Mouse (Mus musculus) hindbrain, embryonic 14.5 days (tissue): ENCODE measurements at regions not wholly inside any gene's neighbourhood (a gene's known extent, or its start where the extent isn't known, plus 50 kb on each side); places are given as distances from the start of the nearest gene placed in this dataset.

ENCODE experiments used
- ATAC-seq: fragments of 200-750 bp; cut with Nextera tagmentation; 2 replicates; pipeline ENCODE4 v1.8.0; 2017; ENCODE audit warnings: moderate number of reproducible peaks, mild to moderate bottlenecking, moderate TSS enrichment, moderate library complexity; ENCODE audit not compliant: low FRiP score
- DNase-seq: peaks from one replicate; pipeline ENCODE4 v3.0.0-alpha.2; 2015; ENCODE audit warnings: low spot score
- H3K27ac ChIP-seq: fragments of 300-500 bp; sonication (generic); 2 replicates; pipeline ENCODE4 v1.5.1; 2014; ENCODE audit warnings: mild to moderate bottlenecking, moderate library complexity
- H3K27me3 ChIP-seq: fragments of 300-500 bp; sonication (generic); 2 replicates; pipeline ENCODE4 v1.6.1; 2014; ENCODE audit warnings: mild to moderate bottlenecking, low read length, mixed read lengths; ENCODE audit not compliant: control insufficient read depth, insufficient read depth
- H3K36me3 ChIP-seq: fragments of 300-500 bp; sonication (generic); replicated peaks from 2 replicates; pipeline ENCODE4 v1.6.1; 2014; ENCODE audit not compliant: control insufficient read depth, insufficient read depth
- H3K4me1 ChIP-seq: fragments of 300-500 bp; sonication (generic); replicated peaks from 2 replicates; pipeline ENCODE4 v1.6.1; 2014; ENCODE audit warnings: antibody characterized with exemption, low read length, mixed read lengths; ENCODE audit not compliant: control insufficient read depth, insufficient read depth
- H3K4me2 ChIP-seq: fragments of 300-500 bp; sonication (generic); replicated peaks from 2 replicates; pipeline ENCODE4 v1.6.1; 2014; ENCODE audit warnings: mild to moderate bottlenecking, moderate library complexity
- H3K4me3 ChIP-seq: fragments of 300-500 bp; sonication (generic); replicated peaks from 2 replicates; pipeline ENCODE4 v1.5.1; 2014; ENCODE audit warnings: mild to moderate bottlenecking, low read length
- H3K9ac ChIP-seq: fragments of 300-500 bp; sonication (generic); 2 replicates; pipeline ENCODE4 v1.6.1; 2014
- H3K9me3 ChIP-seq: fragments of 300-500 bp; sonication (generic); 2 replicates; pipeline ENCODE4 v1.6.1; 2016; ENCODE audit warnings: low read length; ENCODE audit not compliant: control insufficient read depth
- WGBS: fragments of 180-500 bp; shearing (Covaris S2); extraction: QIAGEN DNeasy Blood & Tissue Kit; methylation state at CpG from one replicate; pipeline ENCODE4 v1.1.7; 2014; 5-methylcytosine and 5-hydroxymethylcytosine counted together

GRCm38 (mm10) chr15:27223610-27224511 lies 242.6 kb upstream of the Ank start:
- peak overlapping the region; percentile 30 for H3K4me2 ChIP-seq
- H3K9me3 ChIP-seq: no peaks in the 10 kb centered on the region
- H3K27me3 ChIP-seq: no peaks in the 10 kb centered on the region
- H3K4me3 ChIP-seq: 0 out of 2 replicates have a peak overlapping the region, but pooled peaks have one; percentile 10
- peak overlapping the region; percentile 58 for H3K27ac ChIP-seq
- peak; percentile 65; the same call in 1 of the 2 replicates for ATAC-seq
- H3K4me1 ChIP-seq: 0 out of 2 replicates have a peak, but pooled peaks cover 4% of the 10 kb centered on the region
- no peak overlapping the region for H3K9ac ChIP-seq
- no peaks in the 10 kb centered on the region for H3K36me3 ChIP-seq
- 59% methylated on average over 14 of the region's 14 CpGs for WGBS
- DNase-seq: peak; percentile 38

DNA sequence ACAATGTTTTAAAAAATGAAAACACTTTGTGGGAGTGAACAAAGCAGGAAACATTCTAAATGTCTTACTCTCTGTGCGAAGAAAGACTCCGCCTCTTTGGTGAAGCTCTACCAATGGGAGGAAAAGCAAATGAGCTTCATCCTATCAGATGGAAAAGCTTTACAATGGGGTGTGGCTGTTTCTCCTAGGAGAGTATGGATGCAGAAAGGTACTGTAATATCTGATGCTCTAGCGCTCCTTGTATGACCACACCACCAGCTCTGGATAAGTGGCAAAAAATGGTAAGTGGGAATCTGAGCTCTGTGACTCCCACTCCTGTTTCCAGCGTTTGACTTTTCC lies 242.0 kb upstream of the Ank start:
- Histone ChIP-seq H3K27me3 (no peaks in the 10 kb centered on the region), H3K4me1 (0 out of 2 replicates have a peak, but pooled peaks cover 4% of the 10 kb centered on the region), H3K9me3 (no peaks in the 10 kb centered on the region), H3K4me2 (peak overlapping the region; percentile 30; the same call in 1 of the 2 replicates), H3K27ac (peak overlapping the region; percentile 58), H3K9ac (no peak overlapping the region), H3K4me3 (no peak overlapping the region), H3K36me3 (no peaks in the 10 kb centered on the region)
- WGBS: 88% methylated on average over 4 of the region's 4 CpGs
- no peak for DNase-seq
- peak; percentile 59; the same call in 1 of the 2 replicates for ATAC-seq

GRCm38 (mm10) chr15:27232804-27233203 lies 233.7 kb upstream of the Ank start:
- H3K27me3 ChIP-seq: no peaks in the 10 kb centered on the region
- H3K9ac ChIP-seq: no peak overlapping the region
- H3K4me1 ChIP-seq: no peaks in the 10 kb centered on the region
- H3K4me2 ChIP-seq: no peak overlapping the region
- ATAC-seq (no peak), DNase-seq (no peak)
- H3K9me3 ChIP-seq: no peaks in the 10 kb centered on the region
- H3K4me3 ChIP-seq: no peak overlapping the region
- no peaks in the 10 kb centered on the region for H3K36me3 ChIP-seq
- H3K27ac ChIP-seq: no peak overlapping the region
- WGBS: 74% methylated on average over 5 of the region's 5 CpGs

DNA sequence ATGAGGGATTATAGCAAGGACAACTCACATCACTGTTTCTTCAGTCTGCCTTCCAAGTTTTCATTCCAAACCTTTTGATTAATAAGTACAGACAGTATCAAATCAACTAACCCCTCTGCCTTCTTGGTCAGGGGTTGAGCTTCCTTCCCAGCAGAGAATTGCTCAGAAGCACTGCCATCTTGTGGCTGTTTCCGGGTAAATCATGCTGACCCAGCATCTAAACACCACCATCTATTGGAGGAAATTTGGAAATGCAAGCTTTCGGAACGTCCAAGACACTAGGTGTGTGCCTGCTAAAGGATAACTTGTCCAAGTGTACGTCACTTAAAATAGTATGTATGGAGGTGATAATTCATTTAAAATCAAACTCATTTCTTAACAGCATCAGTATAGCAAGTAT lies 231.7 kb upstream of the Ank start:
- no peaks in the 10 kb centered on the region for H3K27me3 ChIP-seq
- 21% methylated on average over 4 of the region's 4 CpGs for WGBS

GRCm38 (mm10) chr15:27238301-27238700 lies 228.2 kb upstream of the Ank start:
- H3K9ac ChIP-seq: no peak overlapping the region
- no peak for DNase-seq
- H3K36me3 ChIP-seq: no peaks in the 10 kb centered on the region
- H3K4me1 ChIP-seq: no peaks in the 10 kb centered on the region
- no peaks in the 10 kb centered on the region for H3K9me3 ChIP-seq
- H3K4me3 ChIP-seq: no peak overlapping the region
- 94% methylated on average over 1 of the region's 1 CpGs for WGBS
- H3K27me3 ChIP-seq: no peaks in the 10 kb centered on the region
- no peak overlapping the region for H3K4me2 ChIP-seq
- no peak overlapping the region for H3K27ac ChIP-seq
- no peak for ATAC-seq

More for the DNA sequence above, 231.7 kb upstream of the Ank start:
- Histone ChIP-seq H3K4me1 (no peaks in the 10 kb centered on the region), H3K9ac (no peak overlapping the region), H3K9me3 (no peaks in the 10 kb centered on the region), H3K27ac (no peak overlapping the region), H3K4me2 (no peak overlapping the region), H3K4me3 (no peak overlapping the region), H3K36me3 (no peaks in the 10 kb centered on the region)
- ATAC-seq (peak; percentile 78), DNase-seq (peak; percentile 88)

DNA sequence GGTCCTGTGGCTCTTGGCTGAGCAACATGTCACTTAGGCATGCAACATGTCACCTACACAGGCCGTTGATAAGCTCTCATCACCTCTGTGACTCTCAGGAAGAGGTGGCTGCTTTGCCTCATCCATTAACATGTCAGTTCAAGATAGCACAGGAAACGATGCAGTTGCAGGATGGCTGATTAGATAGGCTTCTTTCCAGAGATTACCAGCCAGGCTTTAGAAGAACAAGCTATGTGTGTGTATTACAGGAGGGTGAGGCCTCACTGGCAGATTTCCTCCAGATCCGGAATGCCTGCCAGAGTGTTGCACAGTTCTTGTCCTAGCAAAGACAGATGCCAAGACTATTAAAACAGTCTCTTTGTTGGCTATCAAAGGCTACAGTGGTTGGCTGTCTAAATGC lies 220.2 kb upstream of the Ank start:
- DNase-seq (no peak), ATAC-seq (no peak)
- Histone ChIP-seq H3K36me3 (no peaks in the 10 kb centered on the region), H3K9ac (no peak overlapping the region), H3K4me1 (no peaks in the 10 kb centered on the region), H3K4me2 (no peak overlapping the region), H3K4me3 (no peak overlapping the region), H3K27ac (no peak overlapping the region), H3K9me3 (no peaks in the 10 kb centered on the region), H3K27me3 (no peaks in the 10 kb centered on the region)
- 64% methylated on average over 3 of the region's 3 CpGs for WGBS

DNA sequence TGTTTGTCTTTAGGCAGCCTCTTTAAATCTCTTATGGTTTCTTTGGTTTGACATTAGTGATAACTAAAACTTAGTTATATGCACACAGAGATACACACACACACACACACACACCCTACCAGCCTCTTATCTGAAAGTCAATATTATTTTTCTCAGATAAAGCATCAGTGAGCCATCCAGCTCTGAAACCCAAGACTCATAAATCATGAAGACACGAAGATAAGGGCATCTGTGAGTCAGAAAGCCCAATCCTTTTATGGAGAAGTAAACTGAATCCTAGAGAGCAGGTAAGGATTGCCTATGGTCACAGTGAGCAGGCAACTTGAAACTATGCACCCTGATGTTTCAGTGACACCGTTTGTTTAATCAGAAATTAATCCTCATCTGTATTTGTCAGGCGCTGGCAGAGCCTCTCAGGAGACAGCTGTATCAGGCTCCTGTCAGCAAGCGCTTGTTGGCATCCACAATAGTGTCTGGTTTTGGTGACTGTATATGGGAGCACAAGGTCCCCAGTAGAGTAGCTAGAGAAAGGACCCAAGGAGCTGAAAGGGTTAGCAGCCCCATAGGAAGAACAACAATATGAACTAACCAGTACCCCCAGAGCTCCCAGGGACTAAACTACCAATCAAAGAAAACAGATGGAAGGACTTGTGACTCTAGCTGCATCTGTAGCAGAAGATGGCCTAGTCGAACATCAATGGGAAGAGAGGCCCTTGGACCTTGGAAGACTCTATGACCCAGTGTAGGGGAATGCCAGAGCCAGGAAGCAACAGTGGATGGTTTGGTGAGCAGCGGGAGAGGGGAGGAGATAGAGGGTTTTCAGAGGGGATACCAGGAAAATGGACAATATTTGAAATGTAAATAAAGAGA lies 207.3 kb upstream of the Ank start:
- H3K27ac ChIP-seq: no peak overlapping the region
- no peak overlapping the region for H3K9ac ChIP-seq
- 74% methylated on average over 6 of the region's 6 CpGs for WGBS
- DNase-seq: no peak
- H3K9me3 ChIP-seq: no peaks in the 10 kb centered on the region
- H3K4me2 ChIP-seq: no peak overlapping the region
- no peaks in the 10 kb centered on the region for H3K36me3 ChIP-seq
- ATAC-seq: no peak
- no peaks in the 10 kb centered on the region for H3K27me3 ChIP-seq
- H3K4me3 ChIP-seq: no peak overlapping the region
- H3K4me1 ChIP-seq: no peaks in the 10 kb centered on the region

DNA sequence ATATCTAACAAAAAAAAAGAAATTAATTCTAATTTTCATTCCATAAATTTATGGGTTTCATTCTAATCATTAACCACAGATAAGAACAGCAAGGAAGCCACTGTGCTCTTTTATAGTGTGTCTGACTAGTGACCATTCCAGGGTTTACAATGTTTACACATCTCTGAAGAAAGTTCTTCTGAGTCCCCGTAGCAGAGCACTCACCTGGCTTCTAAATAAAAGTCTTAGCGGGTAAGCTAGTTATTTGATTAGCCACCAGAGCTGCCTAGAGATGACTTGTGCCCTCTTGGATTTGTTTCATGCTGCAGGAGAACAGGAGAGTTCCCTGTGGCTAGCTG lies 206.7 kb upstream of the Ank start:
- no peak overlapping the region for H3K4me2 ChIP-seq
- no peak for ATAC-seq

DNA sequence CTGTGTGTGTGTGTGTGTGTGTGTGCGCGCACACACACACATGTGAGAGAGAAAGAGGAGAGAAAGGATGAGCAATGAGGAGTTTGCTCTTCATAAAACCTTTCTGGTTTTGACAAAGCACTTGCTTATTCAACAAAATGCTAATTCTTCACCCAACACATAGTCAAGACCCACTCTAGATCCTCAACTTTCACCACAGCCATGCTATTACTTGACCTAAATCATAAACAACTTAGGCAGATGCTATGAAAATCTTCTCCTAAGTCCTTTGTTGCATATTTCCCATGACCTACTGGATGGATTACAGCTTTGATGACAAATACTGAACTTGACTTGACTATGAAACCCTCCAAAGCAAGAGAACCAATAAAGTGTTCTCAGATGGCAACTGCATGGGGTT lies 196.3 kb upstream of the Ank start:
- H3K36me3 ChIP-seq: no peaks in the 10 kb centered on the region
- WGBS: 90% methylated on average over 2 of the region's 2 CpGs
- H3K27me3 ChIP-seq: no peaks in the 10 kb centered on the region
- H3K4me2 ChIP-seq: no peak overlapping the region
- no peak overlapping the region for H3K4me3 ChIP-seq
- no peak for ATAC-seq
- no peak for DNase-seq
- no peaks in the 10 kb centered on the region for H3K9me3 ChIP-seq
- no peak overlapping the region for H3K27ac ChIP-seq
- H3K9ac ChIP-seq: no peak overlapping the region
- H3K4me1 ChIP-seq: no peaks in the 10 kb centered on the region

More for the DNA sequence above, 206.7 kb upstream of the Ank start:
- no peak for DNase-seq
- H3K4me3 ChIP-seq: no peak overlapping the region
- H3K4me1 ChIP-seq: no peaks in the 10 kb centered on the region
- no peaks in the 10 kb centered on the region for H3K9me3 ChIP-seq
- no peaks in the 10 kb centered on the region for H3K27me3 ChIP-seq
- WGBS: 81% methylated on average over 2 of the region's 2 CpGs
- no peak overlapping the region for H3K9ac ChIP-seq
- H3K27ac ChIP-seq: no peak overlapping the region
- no peaks in the 10 kb centered on the region for H3K36me3 ChIP-seq
